Mouse (Mus musculus): Measurements from ENCODE around the gene Ptpn13. TPM values are rescaled to one million over a fixed set of nuclear protein-coding genes. Genes with fewer than 3 reads are reported as not detected.

Ptpn13 gene
- total RNA-seq, 2 experiments from 2014 or later: 9.8 TPM

- DNase-seq: no peak
- intact Hi-C loops (cut with DNase I): no loop called here
Measured at GRCm38 (mm10) chr5:103420568-103420967, 4.4 kb upstream of the Ptpn13 start.

GRCm38 (mm10) chr5:103422609-103423008, 2.4 kb upstream of the Ptpn13 start:
- DNase-seq: no peak
- intact Hi-C loops (cut with DNase I): no loop called here

DNA sequence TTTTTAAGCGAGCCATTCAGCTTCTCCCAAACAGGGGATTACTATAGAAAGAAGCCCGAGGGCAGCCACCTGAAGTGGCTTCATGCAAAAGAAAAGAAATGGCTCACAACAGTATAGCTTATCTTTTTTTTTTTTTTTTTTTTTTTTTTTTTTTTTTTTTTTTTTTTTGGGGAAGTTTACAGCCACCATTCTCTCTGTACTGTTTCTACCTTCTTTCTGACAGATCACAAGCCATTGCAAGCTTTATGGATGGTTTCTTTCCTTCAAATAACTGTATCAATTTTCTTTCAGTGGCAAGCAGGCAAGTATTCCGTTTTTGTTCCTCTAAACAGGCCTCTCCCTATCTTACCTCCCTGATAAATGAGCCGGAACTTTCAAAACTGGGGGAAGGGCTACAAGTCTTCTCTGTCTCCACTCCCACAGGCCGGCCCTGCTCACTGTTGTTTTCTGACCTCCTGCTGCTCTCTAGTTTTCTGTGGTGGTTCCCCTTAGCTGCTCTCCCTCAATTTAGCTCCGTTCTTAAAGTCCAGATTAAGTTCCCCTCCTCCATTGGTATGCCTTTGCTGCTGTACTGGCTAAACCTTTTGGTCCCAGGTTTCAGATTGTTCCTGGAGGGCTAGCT, 1.6 kb upstream of the Ptpn13 start:
- peak in 1 of 2 experiments; percentile 17 for DNase-seq
- intact Hi-C loops (cut with DNase I): no loop called here

DNA sequence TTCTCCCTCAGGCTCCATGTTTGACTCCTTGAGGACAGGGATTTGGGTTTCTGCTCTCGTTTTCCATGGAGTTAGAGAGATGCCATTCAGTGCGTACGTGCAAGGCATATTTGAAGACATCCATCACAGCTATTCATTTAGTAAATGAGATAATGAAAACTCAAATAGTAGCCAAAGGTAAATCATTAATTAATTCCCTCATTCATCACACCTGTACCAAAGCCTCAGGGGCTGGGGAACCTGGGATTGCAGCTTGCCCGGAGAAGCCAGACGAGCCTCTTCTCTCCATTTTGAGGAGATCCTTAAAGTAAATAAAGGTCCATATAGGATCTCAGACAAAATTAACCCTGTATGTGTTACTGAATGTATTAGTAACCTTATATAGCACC, 1.1 kb upstream of the Ptpn13 start:
- intact Hi-C loops (cut with DNase I): no loop called here

GRCm38 (mm10) chr5:103425363-103426031, 505 bp downstream of the Ptpn13 start:
- peak; percentile 65 to 67 for DNase-seq
- intact Hi-C loops (cut with DNase I): no loop called here

More for the DNA sequence above, 1.1 kb upstream of the Ptpn13 start:
- no peak for DNase-seq

GRCm38 (mm10) chr5:103426250-103426649, 1.3 kb downstream of the Ptpn13 start:
- no peak for DNase-seq
- intact Hi-C loops (cut with DNase I): no loop called here

- no peak for DNase-seq
- intact Hi-C loops (cut with DNase I): no loop called here
Measured at GRCm38 (mm10) chr5:103430986-103431385, 6.0 kb downstream of the Ptpn13 start.

DNA sequence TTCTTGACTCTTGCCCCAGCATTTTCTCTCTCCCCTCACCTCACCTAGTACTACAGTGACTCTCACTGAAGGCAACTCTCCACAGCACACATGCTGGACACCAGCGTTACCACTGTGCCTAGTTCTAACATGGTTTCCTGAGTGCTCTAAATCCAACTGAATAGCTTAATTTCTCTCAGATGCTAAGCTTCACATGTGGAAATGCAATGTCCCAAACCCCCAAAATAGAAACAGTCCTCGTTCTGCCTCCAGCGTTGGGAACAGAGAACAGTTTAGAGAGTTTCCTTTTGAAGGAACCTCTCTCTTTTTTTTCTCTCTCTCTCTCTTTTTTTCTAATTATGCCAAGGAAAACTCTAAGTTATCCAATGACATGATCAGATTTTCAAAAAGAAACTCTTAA, 6.5 kb downstream of the Ptpn13 start:
- intact Hi-C loops (cut with DNase I): no loop called here
- no peak for DNase-seq

DNA sequence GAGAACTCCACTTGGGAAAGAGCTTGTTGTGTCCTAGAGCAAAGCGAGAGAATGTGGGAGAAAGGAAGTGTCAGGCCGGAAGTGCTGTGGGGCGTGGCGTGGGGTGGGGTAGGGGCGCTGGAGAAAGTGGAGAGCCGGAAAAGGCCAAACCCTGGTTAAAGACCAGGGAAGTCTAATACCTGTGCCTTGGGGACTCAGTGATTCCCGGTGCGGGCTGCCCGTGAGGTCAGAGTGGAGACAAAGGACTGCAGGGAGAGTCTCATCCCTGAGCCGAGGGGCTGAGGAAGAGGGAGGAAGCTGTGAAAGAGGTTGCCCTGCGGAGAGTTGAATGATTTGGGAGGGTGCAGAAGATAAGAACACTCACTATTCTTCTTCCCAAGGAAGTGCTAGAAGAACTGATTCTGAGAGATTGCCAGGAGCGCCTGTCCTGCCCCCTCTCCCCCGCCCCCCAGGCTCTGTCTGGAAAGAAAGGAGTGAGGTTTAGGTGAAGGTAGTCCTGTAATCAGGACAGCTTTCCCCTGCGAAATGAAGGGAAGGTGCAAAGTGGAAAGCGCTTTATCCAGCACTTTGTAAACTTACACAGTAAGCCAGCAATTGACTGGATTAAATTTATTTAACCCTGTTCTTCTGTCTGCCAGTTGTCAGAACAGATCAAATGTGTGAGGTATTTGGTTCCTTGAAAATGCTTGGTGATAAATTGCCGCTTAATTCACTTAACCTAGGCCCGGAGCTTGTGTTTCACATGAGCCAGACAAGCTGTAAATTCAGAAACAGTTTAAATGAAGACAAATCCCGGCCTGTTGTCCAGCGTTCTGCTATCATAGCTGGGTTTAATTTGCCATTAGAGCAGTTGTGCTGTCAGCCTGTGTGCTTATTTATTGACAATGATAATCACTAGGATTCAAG, 11.3 kb downstream of the Ptpn13 start:
- intact Hi-C loops (cut with DNase I): no loop called here
- DNase-seq: peak; percentile 48 to 60

DNA sequence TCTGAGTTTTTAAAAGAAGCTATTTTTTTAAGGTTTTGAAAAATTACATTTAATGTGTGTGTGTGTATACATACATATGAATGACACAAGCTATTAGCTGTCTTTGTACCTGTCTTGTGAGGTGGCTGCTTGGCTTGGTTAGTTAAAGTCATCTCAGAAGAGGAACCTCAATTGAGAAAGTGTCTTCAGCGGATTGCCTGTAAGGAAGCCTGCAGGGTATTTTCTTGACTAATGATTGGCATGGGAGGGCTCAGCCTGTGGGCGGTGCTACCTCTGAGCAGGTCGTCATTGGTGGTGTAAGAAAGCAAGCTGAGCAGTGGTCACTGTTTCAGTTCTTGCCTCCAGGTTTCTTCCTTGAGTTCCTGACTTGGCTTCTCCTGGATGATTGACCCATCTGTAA, 12.7 kb downstream of the Ptpn13 start:
- no peak for DNase-seq
- intact Hi-C loops (cut with DNase I): no loop called here

DNA sequence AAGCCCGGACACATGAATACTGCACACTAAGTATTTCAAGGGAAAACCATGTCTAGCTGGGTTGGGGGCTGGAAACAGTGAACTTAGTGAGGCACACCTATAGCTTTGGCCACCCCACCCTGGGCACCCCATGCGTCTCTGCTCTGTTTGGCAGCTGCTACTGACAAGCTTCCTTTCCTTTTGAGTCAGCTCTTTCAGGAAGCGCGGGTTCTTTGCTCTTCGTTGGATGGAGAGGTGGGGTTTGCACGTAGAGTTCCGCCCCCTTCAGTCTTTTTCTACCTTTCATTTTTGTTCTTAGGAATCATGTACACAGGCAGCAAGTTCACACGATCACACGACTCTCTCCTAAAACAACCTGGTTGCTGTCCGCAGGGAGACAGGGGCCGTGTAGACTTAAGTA, 14.2 kb downstream of the Ptpn13 start:
- intact Hi-C loops (cut with DNase I): no loop called here
- DNase-seq: no peak

- intact Hi-C loops (cut with DNase I): no loop called here
- no peak for DNase-seq
Measured at GRCm38 (mm10) chr5:103440418-103441276, 15.7 kb downstream of the Ptpn13 start.

DNA sequence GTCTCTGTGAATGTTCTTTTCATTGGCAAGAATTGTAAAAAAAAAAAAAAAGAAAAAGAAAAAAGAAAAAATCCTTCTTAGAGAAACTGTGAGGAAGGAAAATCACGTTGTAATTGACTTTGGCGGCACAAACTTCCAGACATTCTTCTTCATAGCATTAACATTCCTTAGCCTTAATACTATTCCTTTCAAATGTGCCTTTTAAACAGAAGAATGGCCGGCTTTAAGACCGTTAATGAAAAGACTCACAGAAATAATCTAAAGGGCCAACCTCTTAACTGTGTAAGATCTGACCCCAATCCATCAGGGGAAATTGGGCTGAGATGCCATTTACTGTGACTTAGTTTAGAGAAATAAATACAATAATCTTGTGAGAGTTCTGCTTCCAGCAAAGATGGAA, 16.7 kb downstream of the Ptpn13 start:
- DNase-seq: no peak
- intact Hi-C loops (cut with DNase I): no loop called here

DNA sequence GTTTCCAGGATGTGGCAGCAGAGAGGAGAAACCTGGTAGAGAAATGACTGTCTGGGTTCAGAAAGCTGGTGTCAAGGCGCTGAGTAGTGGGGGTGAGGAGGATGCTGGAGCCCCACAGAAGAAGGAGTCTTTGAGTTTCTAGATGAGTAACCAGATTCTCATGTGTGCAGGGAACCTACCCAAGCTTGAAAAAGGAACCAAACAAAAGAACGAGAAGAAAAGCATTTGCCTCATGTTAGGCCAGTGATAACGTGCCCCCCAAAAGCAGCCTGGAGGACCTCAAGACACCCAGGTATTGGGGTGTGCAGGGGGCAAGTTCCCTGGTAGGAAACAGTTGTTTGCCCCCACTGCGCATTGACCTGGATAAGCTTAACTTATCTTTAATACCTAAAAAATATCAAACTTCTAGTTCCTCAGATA, 17.3 kb downstream of the Ptpn13 start:
- DNase-seq: no peak
- intact Hi-C loops (cut with DNase I): no loop called here

- no peak for DNase-seq
- intact Hi-C loops (cut with DNase I): no loop called here
Measured at GRCm38 (mm10) chr5:103442921-103443320, 17.9 kb downstream of the Ptpn13 start.

- intact Hi-C loops (cut with DNase I): no loop called here
- no peak for DNase-seq
Measured at GRCm38 (mm10) chr5:103445383-103445782, 20.4 kb downstream of the Ptpn13 start.

DNA sequence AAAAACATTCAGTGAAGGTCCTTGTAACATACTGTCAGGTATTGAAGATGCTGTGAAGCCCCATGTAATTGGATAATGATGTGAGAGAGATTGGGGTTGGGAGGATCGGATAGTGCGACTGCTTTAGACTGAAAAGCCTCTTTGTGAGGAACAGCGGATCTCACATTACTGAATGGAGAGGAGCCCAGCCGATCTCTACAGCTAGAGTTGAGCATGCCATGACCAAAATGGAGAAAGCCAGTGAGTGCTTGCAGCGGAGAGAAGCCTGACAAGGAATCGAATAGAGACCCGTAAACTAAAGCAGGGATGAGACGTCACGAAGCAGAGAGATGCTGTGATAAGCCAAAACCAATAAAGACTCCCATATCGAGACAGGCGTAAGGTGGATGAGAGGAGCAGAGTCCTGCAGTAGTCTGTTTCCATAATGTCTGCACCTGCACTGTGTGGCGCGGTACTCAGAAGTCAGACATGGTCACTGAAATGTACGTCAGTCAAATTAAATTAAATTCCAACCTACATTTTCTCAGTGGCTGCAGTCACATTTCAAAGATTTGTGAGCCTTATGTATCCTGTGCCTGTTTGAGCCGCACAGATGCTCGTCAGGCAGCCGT, 22.9 kb downstream of the Ptpn13 start:
- no peak for DNase-seq
- intact Hi-C loops (cut with DNase I): no loop called here

DNA sequence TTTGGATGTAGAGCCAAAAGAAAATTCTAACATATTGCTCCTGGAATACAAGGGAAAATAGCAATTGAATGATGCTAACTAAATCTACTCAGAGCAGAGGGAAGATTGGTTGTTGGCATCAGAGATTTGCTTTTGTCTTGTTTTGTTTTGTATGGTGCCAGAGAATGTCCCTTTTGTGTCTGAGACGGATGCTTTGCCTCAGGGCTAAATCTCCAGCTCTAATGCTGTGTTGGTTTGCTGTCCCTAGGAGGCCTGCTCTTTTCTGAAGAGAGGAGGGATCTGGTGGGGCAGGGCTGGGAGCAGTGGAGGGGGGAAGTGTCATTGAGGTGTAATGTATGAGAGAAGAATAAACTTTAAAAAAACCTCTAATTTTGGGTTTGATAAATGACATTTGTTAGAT, 23.5 kb downstream of the Ptpn13 start:
- no peak for DNase-seq
- intact Hi-C loops (cut with DNase I): no loop called here

- intact Hi-C loops (cut with DNase I): no loop called here
- no peak for DNase-seq
Measured at GRCm38 (mm10) chr5:103450663-103451062, 25.7 kb downstream of the Ptpn13 start.

Measured in heart, postnatal 10 days (tissue).